Mouse (Mus musculus): ENCODE measurements around the gene Tmprss15. TPM values are rescaled to one million over a fixed set of nuclear protein-coding genes. Genes with fewer than 3 reads are reported as not detected.

The Tmprss15 gene
- not detected in 2 replicates for polyA plus RNA-seq (2011; ENCODE audit: insufficient read length, low read depth, missing spikeins)

DNA sequence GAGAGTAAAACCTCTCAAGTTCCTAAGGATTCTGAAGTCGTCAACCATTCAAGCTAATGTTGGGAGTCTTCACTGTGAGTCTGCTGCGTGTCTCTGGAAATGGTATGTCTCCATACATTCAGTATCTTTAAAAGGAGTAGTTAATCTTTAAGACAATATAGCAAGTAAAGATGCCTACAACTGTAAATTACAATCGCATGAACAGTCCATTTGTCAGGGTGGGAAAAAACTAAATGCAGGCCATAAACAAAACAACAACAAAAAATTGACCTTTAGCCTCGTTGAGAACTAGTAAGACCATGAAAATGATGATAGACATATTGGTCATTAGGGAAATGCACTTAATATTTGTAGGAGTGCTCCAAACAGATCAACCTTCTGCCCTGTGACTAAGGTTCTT, at the start of gene Tmprss15:
TSS of gene Tmprss15 (minus strand) at position 101 of the 400 bp plus-strand sequence.
- no peak within 1 kb of the TSS for H3K27ac ChIP-seq (ENCODE audit: insufficient read depth, low read length)
- no peak within 1 kb of the TSS for H3K4me3 ChIP-seq (ENCODE audit: insufficient read depth, low read length)
- no peak for TF ChIP-seq CTCF (IDR thresholded peaks at IDR 0.05; ENCODE audit: borderline replicate concordance, insufficient read depth, low read length)
- no peak for TF ChIP-seq POLR2A (IDR thresholded peaks at IDR 0.05; ENCODE audit: low read depth, low read length)
- H3K4me1 ChIP-seq (ENCODE audit: control insufficient read depth, insufficient read depth, low read length): no peaks in the 10 kb centered on the region

DNA sequence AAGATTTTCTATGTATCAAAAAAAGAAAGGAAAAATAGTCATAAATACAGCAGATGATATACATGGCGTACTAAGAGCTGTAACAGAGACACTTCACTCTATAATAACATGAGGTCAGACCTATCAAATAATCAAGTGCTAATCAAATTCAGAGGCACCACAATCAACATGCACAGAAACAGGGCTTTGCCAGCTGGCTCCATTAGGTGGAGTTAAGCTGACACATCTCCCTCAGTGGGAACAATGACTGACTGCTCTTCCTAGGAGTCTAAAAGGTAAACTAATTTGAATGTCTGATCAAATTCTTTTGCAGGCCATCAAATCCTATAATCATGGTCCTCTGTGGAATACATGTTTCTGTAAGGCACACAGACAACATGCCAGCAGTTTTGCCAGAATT, 24.0 kb upstream of the Tmprss15 start:
- no peaks in the 10 kb centered on the region for H3K4me1 ChIP-seq (ENCODE audit: control insufficient read depth, insufficient read depth, low read length)
- H3K27ac ChIP-seq (ENCODE audit: insufficient read depth, low read length): no peak overlapping the region
- TF ChIP-seq CTCF (IDR thresholded peaks at IDR 0.05; ENCODE audit: borderline replicate concordance, insufficient read depth, low read length): no peak
- no peak overlapping the region for H3K4me3 ChIP-seq (ENCODE audit: insufficient read depth, low read length)

DNA sequence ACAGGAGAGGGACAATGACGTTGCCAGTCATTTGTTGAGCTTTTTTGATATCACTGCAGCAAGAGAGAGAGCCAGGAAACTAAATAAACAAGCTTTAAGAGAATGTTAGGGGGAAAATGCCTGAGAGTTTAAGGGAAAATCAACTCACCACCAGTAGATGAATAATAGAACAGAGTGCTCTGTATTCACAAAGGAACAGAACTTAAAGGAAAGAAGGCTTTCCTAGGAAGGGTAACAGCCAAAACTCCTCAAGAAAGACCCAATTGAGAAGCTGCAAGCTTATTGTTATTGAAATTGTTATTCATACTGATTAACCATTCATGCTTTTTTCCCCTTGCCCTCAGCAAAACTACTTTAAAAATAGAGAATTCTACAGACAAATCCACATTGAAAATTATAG, 18.6 kb upstream of the Tmprss15 start:
- Histone ChIP-seq H3K27ac (ENCODE audit: insufficient read depth, low read length) (no peak overlapping the region), H3K4me3 (ENCODE audit: insufficient read depth, low read length) (no peak overlapping the region), H3K4me1 (ENCODE audit: control insufficient read depth, insufficient read depth, low read length) (no peaks in the 10 kb centered on the region)
- TF ChIP-seq POLR2A (IDR thresholded peaks at IDR 0.05; ENCODE audit: low read depth, low read length) (no peak), CTCF (IDR thresholded peaks at IDR 0.05; ENCODE audit: borderline replicate concordance, insufficient read depth, low read length) (no peak)

DNA sequence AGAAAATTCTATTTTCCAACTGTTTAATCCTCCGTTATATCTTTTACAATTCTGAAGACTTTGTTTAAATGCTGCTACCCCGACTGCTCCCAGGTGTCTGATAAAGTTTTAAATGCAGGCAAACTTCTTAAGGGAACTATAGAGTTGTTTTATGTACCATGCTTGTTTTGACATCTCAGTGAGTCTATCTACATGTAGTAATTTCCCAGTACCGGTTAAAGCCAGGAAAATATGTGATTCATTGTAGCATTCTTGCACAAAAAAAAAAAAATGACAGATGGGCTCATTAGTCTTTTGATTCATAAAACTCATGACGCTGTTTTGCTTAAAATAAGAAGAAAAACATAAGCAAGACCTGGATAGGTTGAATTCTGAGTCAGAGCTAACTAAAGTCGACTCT, 18.1 kb upstream of the Tmprss15 start:
- no peaks in the 10 kb centered on the region for H3K4me1 ChIP-seq (ENCODE audit: control insufficient read depth, insufficient read depth, low read length)

DNA sequence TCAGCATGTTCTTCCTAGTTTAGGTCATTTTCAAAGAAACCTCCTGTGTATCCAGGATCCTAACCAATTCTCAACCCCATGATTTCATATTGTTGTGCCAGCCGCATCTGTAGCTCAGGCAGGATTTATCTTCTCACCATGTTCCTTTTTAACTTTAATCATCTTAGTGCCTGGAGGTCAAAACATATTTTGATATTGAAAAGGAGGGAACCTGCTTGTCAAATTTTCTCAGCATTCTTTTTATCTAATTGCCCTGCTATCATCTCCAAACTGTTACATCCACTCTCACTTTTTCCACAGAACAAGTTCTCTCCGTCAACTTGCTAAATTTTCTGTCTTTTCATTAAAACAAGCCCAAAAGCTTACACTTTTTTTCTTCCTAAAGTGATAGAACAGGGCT, 9.4 kb upstream of the Tmprss15 start:
- Histone ChIP-seq H3K4me3 (ENCODE audit: insufficient read depth, low read length) (no peak overlapping the region), H3K27ac (ENCODE audit: insufficient read depth, low read length) (no peak overlapping the region), H3K4me1 (ENCODE audit: control insufficient read depth, insufficient read depth, low read length) (no peaks in the 10 kb centered on the region)
- TF ChIP-seq CTCF (IDR thresholded peaks at IDR 0.05; ENCODE audit: borderline replicate concordance, insufficient read depth, low read length) (no peak), POLR2A (IDR thresholded peaks at IDR 0.05; ENCODE audit: low read depth, low read length) (no peak)

More for the DNA sequence above, 18.1 kb upstream of the Tmprss15 start:
- Histone ChIP-seq H3K27ac (ENCODE audit: insufficient read depth, low read length) (no peak overlapping the region), H3K4me3 (ENCODE audit: insufficient read depth, low read length) (no peak overlapping the region)
- no peak for TF ChIP-seq CTCF (IDR thresholded peaks at IDR 0.05; ENCODE audit: borderline replicate concordance, insufficient read depth, low read length)
- TF ChIP-seq POLR2A (IDR thresholded peaks at IDR 0.05; ENCODE audit: low read depth, low read length): no peak

DNA sequence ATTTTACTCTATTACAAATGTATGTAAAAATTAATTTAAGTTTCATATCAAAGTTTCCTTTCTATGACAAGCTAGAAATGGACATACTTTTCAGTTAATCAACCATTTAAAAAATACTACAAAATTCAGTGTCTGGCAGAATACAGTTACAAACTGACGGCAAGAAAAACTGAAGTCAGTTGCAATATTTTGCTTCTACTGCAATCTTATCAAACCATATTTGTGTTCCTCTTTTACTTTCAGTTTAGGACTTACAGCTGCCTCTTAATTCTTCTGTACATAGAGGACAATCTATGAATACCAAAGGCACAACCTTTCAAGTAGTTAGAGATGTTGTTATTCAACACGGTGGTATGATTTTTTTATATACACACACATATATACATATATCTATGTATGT, 7.4 kb upstream of the Tmprss15 start:
- no peak overlapping the region for H3K4me3 ChIP-seq (ENCODE audit: insufficient read depth, low read length)
- H3K27ac ChIP-seq (ENCODE audit: insufficient read depth, low read length): no peak overlapping the region
- no peaks in the 10 kb centered on the region for H3K4me1 ChIP-seq (ENCODE audit: control insufficient read depth, insufficient read depth, low read length)
- TF ChIP-seq POLR2A (IDR thresholded peaks at IDR 0.05; ENCODE audit: low read depth, low read length) (no peak), CTCF (IDR thresholded peaks at IDR 0.05; ENCODE audit: borderline replicate concordance, insufficient read depth, low read length) (no peak)

DNA sequence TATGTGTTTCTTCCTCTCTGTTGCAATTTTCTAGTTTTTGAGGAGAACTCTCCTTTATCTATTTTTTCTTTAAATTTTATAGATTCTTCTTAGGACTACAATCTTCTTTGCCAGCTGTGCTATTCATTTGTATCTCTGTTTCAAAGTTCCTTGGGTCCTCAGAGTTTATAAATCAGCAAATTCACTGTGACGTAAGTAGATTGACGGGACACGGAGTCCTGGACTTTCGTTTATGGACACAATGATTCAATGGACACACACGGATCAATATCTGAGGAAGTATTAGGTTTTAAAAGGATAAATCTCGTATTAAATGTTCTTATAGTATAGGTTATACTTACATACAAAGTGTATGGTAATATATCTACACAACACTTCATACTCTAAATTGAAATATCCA, 4.3 kb downstream of the Tmprss15 start:
- no peak overlapping the region for H3K4me3 ChIP-seq (ENCODE audit: insufficient read depth, low read length)
- H3K27ac ChIP-seq (ENCODE audit: insufficient read depth, low read length): no peak overlapping the region
- no peaks in the 10 kb centered on the region for H3K4me1 ChIP-seq (ENCODE audit: control insufficient read depth, insufficient read depth, low read length)
- TF ChIP-seq CTCF (IDR thresholded peaks at IDR 0.05; ENCODE audit: borderline replicate concordance, insufficient read depth, low read length) (no peak), POLR2A (IDR thresholded peaks at IDR 0.05; ENCODE audit: low read depth, low read length) (no peak)

DNA sequence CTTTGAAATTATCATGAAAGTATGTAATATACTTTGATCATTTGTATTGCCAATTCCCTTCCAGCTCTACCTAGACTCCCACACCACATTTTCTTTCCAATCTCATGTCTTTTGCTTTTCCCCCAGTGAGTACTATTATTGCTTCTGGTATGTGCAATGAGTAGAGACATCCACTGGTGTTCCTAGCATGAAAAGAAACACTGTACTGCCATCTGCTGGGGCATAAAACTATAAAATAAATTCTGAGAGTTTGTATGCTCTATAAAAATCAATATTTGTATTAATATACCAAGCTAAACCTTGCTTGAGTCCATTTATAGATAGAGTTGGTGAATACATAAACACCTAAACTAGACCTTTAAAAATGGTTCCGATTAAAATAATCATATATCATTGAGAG, 27.0 kb downstream of the Tmprss15 start:
- H3K27ac ChIP-seq (ENCODE audit: insufficient read depth, low read length): no peak overlapping the region
- TF ChIP-seq CTCF (IDR thresholded peaks at IDR 0.05; ENCODE audit: borderline replicate concordance, insufficient read depth, low read length) (no peak), POLR2A (IDR thresholded peaks at IDR 0.05; ENCODE audit: low read depth, low read length) (no peak)
- H3K4me3 ChIP-seq (ENCODE audit: insufficient read depth, low read length): no peak overlapping the region

DNA sequence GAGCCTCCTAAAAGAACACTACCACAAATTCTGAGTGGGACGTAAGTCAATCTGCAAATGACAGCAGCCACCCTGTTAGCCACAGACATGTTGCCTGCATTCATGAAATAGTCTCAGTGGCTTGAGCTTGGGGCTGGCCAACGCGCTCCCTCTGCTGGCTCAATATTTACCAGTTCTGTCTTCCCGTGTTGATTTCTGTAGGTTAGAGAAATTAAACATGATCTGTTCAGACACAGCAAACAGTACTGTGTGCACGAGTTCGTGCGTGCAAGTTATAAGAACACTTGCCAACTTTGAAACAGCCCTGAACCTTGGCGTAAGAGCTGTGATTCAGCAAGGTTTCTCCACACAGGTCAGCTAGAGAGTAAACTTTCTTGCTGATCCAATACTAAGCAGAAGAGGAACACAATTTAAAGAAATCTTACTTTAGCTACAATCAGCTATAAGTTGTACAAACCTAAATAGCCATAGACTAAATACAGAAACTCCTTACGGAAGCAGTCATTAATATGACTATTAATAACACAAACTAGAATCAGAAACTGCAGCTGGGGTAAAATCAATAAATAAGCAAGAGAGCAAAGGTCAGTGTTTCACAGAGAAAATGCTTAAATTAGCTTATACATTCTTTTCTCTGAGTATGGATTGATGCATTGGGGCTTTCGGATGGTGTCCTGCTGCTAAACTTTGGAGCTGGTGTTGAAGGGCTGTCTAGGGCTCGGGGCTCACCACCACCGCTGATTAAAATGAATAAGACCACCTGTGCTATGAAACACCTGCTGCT, 31.9 kb downstream of the Tmprss15 start:
- no peak overlapping the region for H3K4me3 ChIP-seq (ENCODE audit: insufficient read depth, low read length)
- TF ChIP-seq POLR2A (IDR thresholded peaks at IDR 0.05; ENCODE audit: low read depth, low read length) (no peak), CTCF (IDR thresholded peaks at IDR 0.05; ENCODE audit: borderline replicate concordance, insufficient read depth, low read length) (peak; percentile 43; the same call in 1 of the 2 replicates)
- no peak overlapping the region for H3K27ac ChIP-seq (ENCODE audit: insufficient read depth, low read length)
- no peaks in the 10 kb centered on the region for H3K4me1 ChIP-seq (ENCODE audit: control insufficient read depth, insufficient read depth, low read length)

More for the DNA sequence above, 27.0 kb downstream of the Tmprss15 start:
- H3K4me1 ChIP-seq (ENCODE audit: control insufficient read depth, insufficient read depth, low read length): no peaks in the 10 kb centered on the region

DNA sequence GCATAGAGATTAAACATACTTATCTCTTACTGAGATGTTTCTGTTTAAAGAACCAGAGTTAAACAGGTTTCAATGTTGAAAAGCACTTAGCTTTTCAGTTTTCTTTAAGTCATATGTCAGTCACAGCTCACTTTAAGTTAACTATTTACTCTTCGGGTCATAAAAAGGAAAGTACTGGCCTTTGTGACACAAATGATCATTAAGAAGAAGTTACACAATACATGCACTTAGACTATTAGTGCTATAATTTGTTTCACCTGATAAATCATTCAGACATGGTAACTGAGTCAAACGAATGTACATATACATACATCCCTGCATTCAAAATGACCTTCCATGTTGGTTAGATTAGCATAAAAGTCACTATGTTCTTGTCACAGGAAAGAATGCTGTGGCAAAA, 58.3 kb downstream of the Tmprss15 start:
- Histone ChIP-seq H3K27ac (ENCODE audit: insufficient read depth, low read length) (no peak overlapping the region), H3K4me1 (ENCODE audit: control insufficient read depth, insufficient read depth, low read length) (no peaks in the 10 kb centered on the region), H3K4me3 (ENCODE audit: insufficient read depth, low read length) (no peak overlapping the region)
- no peak for TF ChIP-seq POLR2A (IDR thresholded peaks at IDR 0.05; ENCODE audit: low read depth, low read length)
- no peak for TF ChIP-seq CTCF (IDR thresholded peaks at IDR 0.05; ENCODE audit: borderline replicate concordance, insufficient read depth, low read length)
